Mouse (Mus musculus): ENCODE data around the gene Pdxp. TPM values are rescaled to one million over a fixed set of nuclear protein-coding genes. Genes with fewer than 3 reads are reported as not detected.

Gene Pdxp
- polyA plus RNA-seq, 1 experiment from 2014 or later = 5.4 TPM

Small RNA genes lying within 50 kb of the gene (microRNA-seq; reads per million reads assigned to microRNA genes)
- not detected for gene Mir6955

Other genes starting within 250 kb of the Pdxp start
- not detected in 2 replicates for gene Elfn2, start 195.1 kb upstream of the Pdxp start, polyA plus RNA-seq (2015; fragmentation: Nextera tagmentation; extraction: Ambion mirVana)
- 4.6 and 5.2 TPM in 2 replicates for gene Mfng, start 140.4 kb upstream of the Pdxp start, polyA plus RNA-seq (2015; fragmentation: Nextera tagmentation; extraction: Ambion mirVana)
- 1.8 and 2.5 TPM in 2 replicates for gene Card10, start 110.9 kb upstream of the Pdxp start, polyA plus RNA-seq (2015; fragmentation: Nextera tagmentation; extraction: Ambion mirVana)
- 13.0 and 15.2 TPM in 2 replicates for gene Cdc42ep1, start 71.3 kb upstream of the Pdxp start, polyA plus RNA-seq (2015; fragmentation: Nextera tagmentation; extraction: Ambion mirVana)
- 7.7 and 9.5 TPM in 2 replicates for gene Lgals2, start 58.4 kb upstream of the Pdxp start, polyA plus RNA-seq (2015; fragmentation: Nextera tagmentation; extraction: Ambion mirVana)
- 21.4 and 23.6 TPM in 2 replicates for gene Gga1, start 36.7 kb upstream of the Pdxp start, polyA plus RNA-seq (2015; fragmentation: Nextera tagmentation; extraction: Ambion mirVana)
- gene Gm49510, start 14.3 kb upstream of the Pdxp start, polyA plus RNA-seq (2015; fragmentation: Nextera tagmentation; extraction: Ambion mirVana) = 0.08 and 0.26 TPM in 2 replicates
- 14.4 and 15.3 TPM in 2 replicates for gene Sh3bp1, start 14.2 kb upstream of the Pdxp start, polyA plus RNA-seq (2015; fragmentation: Nextera tagmentation; extraction: Ambion mirVana)
- gene Lgals1, start 12.8 kb downstream of the Pdxp start, polyA plus RNA-seq (2015; fragmentation: Nextera tagmentation; extraction: Ambion mirVana) = 315 and 397 TPM in 2 replicates
- 24.5 and 26.2 TPM in 2 replicates for gene Nol12, start 21.0 kb downstream of the Pdxp start, polyA plus RNA-seq (2015; fragmentation: Nextera tagmentation; extraction: Ambion mirVana)
- gene Triobp, start 33.8 kb downstream of the Pdxp start, polyA plus RNA-seq (2015; fragmentation: Nextera tagmentation; extraction: Ambion mirVana) = 20.2 and 21.2 TPM in 2 replicates
- 118 and 121 TPM in 2 replicates for gene H1f0, start 114.5 kb downstream of the Pdxp start, polyA plus RNA-seq (2015; fragmentation: Nextera tagmentation; extraction: Ambion mirVana)
- gene Galr3, start 128.0 kb downstream of the Pdxp start, polyA plus RNA-seq (2015; fragmentation: Nextera tagmentation; extraction: Ambion mirVana) = 0.17 TPM in 1 of 2 replicates, not detected in the other
- 47.9 and 55.1 TPM in 2 replicates for gene Ankrd54, start 149.0 kb downstream of the Pdxp start, polyA plus RNA-seq (2015; fragmentation: Nextera tagmentation; extraction: Ambion mirVana)
- gene Eif3l, start 161.3 kb downstream of the Pdxp start, polyA plus RNA-seq (2015; fragmentation: Nextera tagmentation; extraction: Ambion mirVana) = 116 and 117 TPM in 2 replicates
- 0.86 and 1.3 TPM in 2 replicates for gene Micall1, start 195.0 kb downstream of the Pdxp start, polyA plus RNA-seq (2015; fragmentation: Nextera tagmentation; extraction: Ambion mirVana)
- 118 and 125 TPM in 2 replicates for gene Polr2f, start 227.1 kb downstream of the Pdxp start, polyA plus RNA-seq (2015; fragmentation: Nextera tagmentation; extraction: Ambion mirVana)
- 0.47 and 0.69 TPM in 2 replicates for gene 1700088E04Rik, start 227.3 kb downstream of the Pdxp start, polyA plus RNA-seq (2015; fragmentation: Nextera tagmentation; extraction: Ambion mirVana)